ENCODE assay signal across 28 mouse cellular contexts in genomic region chr7:16747656-16748055, GRCm38 (mm10). TPM values are rescaled to one million over a fixed set of nuclear protein-coding genes. Genes with fewer than 3 reads are reported as not detected.
DNase-seq lines count a peak whose midpoint lies in the region; ATAC-seq and TF ChIP-seq lines count a peak whose summit lies in the region.
"Had no signal": no experiment of that assay in that cellular context is flagged by ENCODE, and none has a peak within 500 bp of the region (broad histone marks: within the 10 kb centered on the region; RNA-seq: fewer than 3 reads in every experiment).

No protein-coding gene starts in this region.

- no peak for DNase-seq in heart, adult 8-10 months (ENCODE audit: low spot score)
- no peak for DNase-seq in layer of hippocampus, adult 2 months (ENCODE audit: low spot score in 2 of 2)
- no peak for DNase-seq in layer of hippocampus, postnatal 10 days (ENCODE audit: low spot score in 2 of 2)
- peak; percentile 82 for DNase-seq in brain, adult 2 months (ENCODE audit: low read depth, low spot score)
- peak; percentile 41 for DNase-seq in telencephalon, adult 2 months (ENCODE audit: low read depth, low spot score)
- no peak for DNase-seq in Muller cell, postnatal 12 days (ENCODE audit: inconsistent ontology term)
- DNase-seq: adrenal gland, adult 2 months; adrenal gland, postnatal 10 days; adrenal gland, postnatal 25 days; B cell, adult 2 months; cerebellum, adult 11-12 months; cerebellum, adult 2 months; cerebellum, adult 9-10 months; cerebellum, postnatal 25 days; embryo, embryonic 11 days had no signal

- H3K4me2 ChIP-seq in heart, embryonic 11.5 days, result no peak overlapping the region
- H3K4me2 ChIP-seq: embryonic facial prominence, embryonic 13.5 days; embryonic facial prominence, embryonic 15.5 days; forebrain, embryonic 12.5 days had no signal

- no peaks in the 10 kb centered on the region for H3K9me3 ChIP-seq in heart, embryonic 11.5 days (replicated peaks; ENCODE audit: control insufficient read depth, low read length)
- H3K9me3 ChIP-seq: embryonic facial prominence, embryonic 13.5 days; embryonic facial prominence, embryonic 15.5 days; forebrain, embryonic 10.5 days; forebrain, embryonic 12.5 days; G1E had no signal

- WGBS in heart, embryonic 11.5 days (ENCODE audit: insufficient replicate concordance), result 82% methylated on average over 6 of the region's 6 CpGs

- peaks cover 17% of the 10 kb centered on the region for H3K36me3 ChIP-seq in heart, embryonic 11.5 days (ENCODE audit: control insufficient read depth, insufficient read depth, low read length)

- ATAC-seq in heart, embryonic 11.5 days (replicated peaks; ENCODE audit: insufficient number of reproducible peaks, low FRiP score, low TSS enrichment), result no peak
- ATAC-seq: CD4-positive, CD25-positive, alpha-beta regulatory T cell, adult 4 months; forebrain, embryonic 14.5 days; forebrain, embryonic 16.5 days had no signal

- H3K27ac ChIP-seq in heart, embryonic 11.5 days (ENCODE audit: low read depth, low read length), result no peak overlapping the region
- H3K27ac ChIP-seq in layer of hippocampus, adult 2 months, result peak overlapping the region; percentile 46; the same call in 1 of the 2 replicates
- H3K27ac ChIP-seq: embryonic facial prominence, embryonic 13.5 days; embryonic facial prominence, embryonic 15.5 days; forebrain, embryonic 10.5 days; forebrain, embryonic 12.5 days had no signal

- H3K27me3 ChIP-seq in heart, embryonic 11.5 days (ENCODE audit: control insufficient read depth, insufficient read depth, low read length), result no peaks in the 10 kb centered on the region
- H3K27me3 ChIP-seq: CH12.LX; embryonic facial prominence, embryonic 13.5 days; embryonic facial prominence, embryonic 15.5 days; forebrain, embryonic 12.5 days had no signal

- H3K9ac ChIP-seq in heart, embryonic 11.5 days (ENCODE audit: low read depth, low read length), result 0 out of 2 replicates have a peak overlapping the region, but pooled peaks have one; percentile 28
- H3K9ac ChIP-seq: embryonic facial prominence, embryonic 15.5 days; forebrain, embryonic 12.5 days had no signal

- H3K4me3 ChIP-seq in heart, embryonic 11.5 days (ENCODE audit: low read depth, low read length), result no peak overlapping the region
- H3K4me3 ChIP-seq in layer of hippocampus, adult 2 months, result no peak overlapping the region
- H3K4me3 ChIP-seq: embryonic facial prominence, embryonic 13.5 days; embryonic facial prominence, embryonic 15.5 days; erythroblast, embryonic 14.5 days; forebrain, embryonic 10.5 days; forebrain, embryonic 12.5 days had no signal

- H3K4me1 ChIP-seq in heart, embryonic 11.5 days (ENCODE audit: control insufficient read depth, insufficient read depth, low read length), result peaks cover 5% of the 10 kb centered on the region; the same call in 1 of the 2 replicates
- H3K4me1 ChIP-seq: embryonic facial prominence, embryonic 13.5 days; embryonic facial prominence, embryonic 15.5 days; forebrain, embryonic 10.5 days; forebrain, embryonic 12.5 days had no signal

- TF ChIP-seq CTCF in layer of hippocampus, adult 2 months (conservative IDR thresholded peaks at IDR 0.05), result no peak

RNA-seq across cellular contexts. Expression of gene Ap2s1, which starts 9.4 kb away (rescaled TPM):
- polyA plus RNA-seq in heart, embryonic 11.5 days (2014; fragmentation: Nextera tagmentation; extraction: Ambion mirVana), result 256 TPM in 2 replicates
- 10 to 100 TPM; 65.2 to 74.9 (median 70.8) TPM for total RNA-seq in heart, adult 8-10 months (2022)
- 100 to 1,000 TPM; 237 to 271 TPM for total RNA-seq in layer of hippocampus, adult 2 months (2021)
- 100 to 1,000 TPM; 348 to 366 TPM for total RNA-seq in layer of hippocampus, postnatal 10 days (2021)

RNA-seq across cellular contexts. Expression of gene Ceacam9, which starts 25.9 kb away (rescaled TPM):
- polyA plus RNA-seq in heart, embryonic 11.5 days (2014; fragmentation: Nextera tagmentation; extraction: Ambion mirVana), result not detected in 2 replicates
- total RNA-seq in heart, adult 8-10 months (2022), result not detected
- not detected for total RNA-seq in layer of hippocampus, adult 2 months (2021)
- not detected for total RNA-seq in layer of hippocampus, postnatal 10 days (2021)
- total RNA-seq: adrenal gland, adult 2 months; adrenal gland, postnatal 10 days; adrenal gland, postnatal 25 days; adrenal gland, postnatal 4 days; CH12.LX had no signal
- polyA plus RNA-seq: adrenal gland, adult 2 months; CD4-positive, CD25-positive, alpha-beta regulatory T cell, adult 4 months; cerebellum, adult 2 months; embryonic facial prominence, embryonic 11.5 days; embryonic facial prominence, embryonic 13.5 days; embryonic facial prominence, embryonic 15.5 days; erythroblast, embryonic 14.5 days; forebrain, embryonic 10.5 days; forebrain, embryonic 12.5 days; forebrain, embryonic 14.5 days; G1E had no signal

RNA-seq across cellular contexts. Expression of gene Slc1a5, which starts 33.5 kb away (rescaled TPM):
- polyA plus RNA-seq in heart, embryonic 11.5 days (2014; fragmentation: Nextera tagmentation; extraction: Ambion mirVana), result 26.9 and 30.1 TPM in 2 replicates
- total RNA-seq in heart, adult 8-10 months (2022), result 10 to 100 TPM; 14.5 to 21.7 (median 17.7) TPM
- total RNA-seq in layer of hippocampus, adult 2 months (2021), result 1 to 10 TPM; 3.5 to 4.7 TPM
- total RNA-seq in layer of hippocampus, postnatal 10 days (2021), result 1 to 10 TPM; 4.0 to 4.6 TPM

Comparison
In these comparisons a context has a peak if more than half of its experiments do, and no peak if none do; other contexts are left out.
1. DNase-seq: peak in brain, adult 2 months (single experiment) and telencephalon, adult 2 months (single experiment); none in heart, adult 8-10 months (single experiment), layer of hippocampus, adult 2 months (0 of 2), layer of hippocampus, postnatal 10 days (0 of 2) and Muller cell, postnatal 12 days (single experiment).